Mouse (Mus musculus) cerebellum, adult 18-20 months (tissue): ENCODE results near the gene Tdp2.

Source experiments
- DNase-seq, 2 experiments: peaks; one replicate each; pipeline ENCODE4 v3.0.0; 2021

The Tdp2 gene

DNA sequence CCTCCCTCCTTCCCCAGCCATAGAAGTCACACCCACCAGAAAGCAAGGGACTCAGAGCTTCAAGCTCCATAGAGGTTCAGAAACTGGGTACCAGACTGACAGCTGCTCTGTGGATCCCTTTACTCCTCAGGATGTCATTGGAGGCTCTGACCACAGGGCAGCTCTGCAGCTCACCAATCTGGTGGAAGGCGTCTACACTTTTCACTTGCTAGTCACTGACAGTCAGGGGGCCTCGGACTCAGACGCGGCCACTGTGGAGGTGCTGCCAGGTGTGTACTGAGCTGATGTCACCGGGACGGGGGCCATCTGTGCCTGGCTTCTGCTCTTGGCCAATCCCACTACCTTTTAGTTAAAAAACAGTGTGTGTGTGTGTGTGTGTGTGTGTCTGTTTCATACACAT, 50.9 kb downstream of the Tdp2 start:
- DNase-seq: no peak

DNA sequence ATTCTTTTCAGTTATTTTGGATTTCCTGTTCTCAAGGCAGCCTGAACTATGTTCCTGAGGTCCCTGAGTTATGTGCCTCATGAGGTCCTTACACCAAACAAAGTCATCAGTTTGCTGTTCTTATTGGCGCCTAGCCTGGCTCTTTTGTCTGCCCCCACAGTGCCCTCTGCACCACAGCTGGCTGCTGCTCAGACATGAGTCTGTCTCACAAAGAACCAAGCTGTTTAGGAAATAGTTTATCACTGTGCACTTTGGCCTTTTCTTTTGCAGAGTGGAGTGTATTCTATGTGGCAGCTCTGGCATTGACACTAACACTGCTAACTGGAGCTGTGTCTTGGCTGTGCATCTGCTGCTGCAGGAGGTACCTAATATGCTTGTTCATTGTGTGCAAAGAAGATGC, 58.1 kb downstream of the Tdp2 start:
- DNase-seq: no peak
